Mouse (Mus musculus): ENCODE data around the gene Bcr.

DNA sequence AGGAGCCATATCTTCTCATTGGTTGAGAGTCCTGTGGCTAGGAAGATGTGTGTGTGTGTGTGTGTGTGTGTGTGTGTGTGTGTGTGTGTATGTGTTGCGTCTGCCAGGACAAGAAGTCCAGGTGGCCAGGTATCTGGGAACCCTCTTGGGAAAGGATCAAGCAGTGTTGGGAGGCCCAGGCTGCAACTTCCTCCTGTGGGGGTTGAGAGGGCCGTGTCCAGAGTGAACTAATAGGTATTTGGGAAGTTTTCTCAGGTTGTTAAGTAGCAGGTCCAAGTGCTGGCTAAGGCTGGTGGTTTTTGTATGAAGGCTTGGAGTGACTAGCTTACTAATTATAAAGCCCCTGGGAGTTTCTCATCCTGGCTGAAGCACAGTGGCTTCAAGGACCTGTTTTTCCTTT is 7.7 kb downstream of the Bcr start:
- TF ChIP-seq POLR2A (IDR thresholded peaks at IDR 0.05; ENCODE audit: extremely low read depth, insufficient read depth, low read length) (no peak), CTCF (IDR thresholded peaks at IDR 0.05; ENCODE audit: low read depth, low read length) (no peak)

Measured in liver, adult 2 months (tissue).